Mouse (Mus musculus) bone marrow, adult 2 months (tissue): Measurements from ENCODE around the gene Gm28308.

Experiments used
- CTCF ChIP-seq: fragments of 200-500 bp; IDR thresholded peaks from 2 replicates; pipeline ENCODE4 v1.5.1; 2011; ENCODE audit warnings: low read length, control low read depth; ENCODE audit not compliant: control insufficient read depth, insufficient read depth
- POLR2A ChIP-seq: fragments of 200-500 bp; IDR thresholded peaks from 2 replicates; pipeline ENCODE4 v1.6.1; 2011; ENCODE audit warnings: low read depth, mild to moderate bottlenecking, control low read depth, low read length, borderline replicate concordance; ENCODE audit not compliant: control insufficient read depth

DNA sequence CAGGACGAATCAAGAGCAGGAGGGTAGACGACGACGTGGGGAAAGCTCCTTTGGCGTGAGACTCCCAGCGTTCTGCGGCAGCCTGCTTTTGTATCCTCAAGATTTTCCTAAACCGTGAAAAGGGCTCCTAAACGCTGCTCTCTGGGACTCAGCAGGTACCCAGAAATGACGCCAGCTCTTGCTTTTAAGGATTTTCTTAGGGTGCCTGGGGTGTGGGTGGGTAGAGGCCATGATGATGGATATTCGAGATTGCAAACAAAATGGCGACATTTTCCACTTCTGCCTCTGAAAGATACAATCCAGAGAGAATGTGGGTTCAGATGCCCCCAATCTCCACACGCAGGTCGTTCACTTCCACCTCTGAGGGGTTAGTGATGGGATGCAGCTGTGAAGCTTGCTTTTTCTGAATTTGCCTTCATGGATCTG lies 45.4 kb downstream of the Gm28308 start:
- TF ChIP-seq CTCF (no peak), POLR2A (no peak)
